ENCODE assay signal across 12 mouse cellular contexts in genomic region chr1:57918567-57918966, GRCm38 (mm10).
"Had no signal": no experiment of that assay in that cellular context is flagged by ENCODE, and none has a peak within 500 bp of the region (broad histone marks: within the 10 kb centered on the region; RNA-seq: fewer than 3 reads in every experiment).

No protein-coding gene starts in this region.

- H3K4me3 ChIP-seq: limb, embryonic 12.5 days; liver, embryonic 13.5 days; midbrain, embryonic 13.5 days; stomach, embryonic 15.5 days had no signal

- H3K4me2 ChIP-seq: limb, embryonic 12.5 days; liver, embryonic 13.5 days; midbrain, embryonic 13.5 days; stomach, embryonic 15.5 days had no signal

- H3K36me3 ChIP-seq: liver, embryonic 13.5 days had no signal

- H3K4me1 ChIP-seq: limb, embryonic 12.5 days; liver, embryonic 13.5 days; midbrain, embryonic 13.5 days; stomach, embryonic 15.5 days had no signal

- H3K27ac ChIP-seq: limb, embryonic 12.5 days; liver, embryonic 13.5 days; midbrain, embryonic 13.5 days; stomach, embryonic 15.5 days had no signal

- ATAC-seq: liver, postnatal 0 days; midbrain, embryonic 13.5 days had no signal

- H3K9ac ChIP-seq: limb, embryonic 12.5 days; liver, embryonic 13.5 days; liver, postnatal 0 days; midbrain, embryonic 13.5 days; stomach, embryonic 15.5 days had no signal

- DNase-seq: kidney, adult 8-10 months; kidney, postnatal 25 days; liver; liver, embryonic 13.5 days; liver, postnatal 0 days; lung, postnatal 14 days; right cerebral cortex, postnatal 14 days; thymus, adult 2 months; thymus, postnatal 25 days had no signal

- H3K9me3 ChIP-seq: limb, embryonic 12.5 days; liver, embryonic 13.5 days; midbrain, embryonic 13.5 days; stomach, embryonic 15.5 days had no signal

- H3K27me3 ChIP-seq: limb, embryonic 12.5 days; liver, embryonic 13.5 days; midbrain, embryonic 13.5 days; stomach, embryonic 15.5 days had no signal
